Mouse (Mus musculus) B cell, adult 2 months (primary cell): ENCODE results near the gene Gm49361.
"Not testable (repeated sequence)": the region's sequence is repeated elsewhere in the genome, so short reads cannot be mapped to it uniquely, and the experiment has no call there.

Experiments used
- DNase-seq, 2 experiments: peaks; one replicate each; pipeline ENCODE4 v3.0.0; 2022

Gm49361 gene

DNA sequence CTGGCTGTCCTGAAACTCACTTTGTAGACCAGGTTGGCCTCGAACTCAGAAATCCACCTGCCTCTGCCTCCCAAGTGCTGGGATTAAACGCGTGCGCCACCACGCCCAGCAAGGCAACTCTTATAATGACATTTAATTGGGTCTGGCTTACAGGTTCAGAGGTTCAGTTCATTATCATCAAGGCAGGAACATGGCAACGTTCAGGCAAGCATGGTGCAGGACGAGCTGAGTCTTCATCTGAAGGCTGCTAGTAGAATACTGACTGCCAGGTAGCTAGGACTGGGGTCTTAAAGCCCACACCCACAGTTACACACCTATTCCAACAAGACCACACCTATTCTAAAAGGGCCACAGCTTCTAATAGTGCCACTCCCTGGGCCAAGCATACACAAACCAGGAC lies 57.8 kb downstream of the Gm49361 start:
- not testable (repeated sequence) for DNase-seq

DNA sequence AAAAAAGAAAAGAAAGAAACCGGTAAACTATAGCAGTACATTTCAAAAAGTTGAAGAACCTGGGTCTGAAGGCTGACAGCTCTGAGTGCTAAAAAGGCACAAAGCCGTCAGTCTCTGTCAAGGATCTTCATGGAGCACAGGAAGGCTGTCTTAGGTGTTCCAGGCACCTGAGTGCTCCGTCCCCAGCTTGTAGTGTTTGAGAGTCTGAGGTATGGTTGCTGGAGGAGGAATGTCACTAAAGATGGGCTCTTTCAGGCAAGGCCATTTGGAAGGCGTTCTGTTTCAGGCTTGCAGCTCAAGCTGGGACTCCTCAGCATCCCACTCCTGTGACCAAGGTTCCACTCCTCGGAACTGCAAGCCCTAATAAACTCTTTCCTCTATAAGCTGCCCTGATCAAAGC lies 58.5 kb downstream of the Gm49361 start:
- no peak for DNase-seq

DNA sequence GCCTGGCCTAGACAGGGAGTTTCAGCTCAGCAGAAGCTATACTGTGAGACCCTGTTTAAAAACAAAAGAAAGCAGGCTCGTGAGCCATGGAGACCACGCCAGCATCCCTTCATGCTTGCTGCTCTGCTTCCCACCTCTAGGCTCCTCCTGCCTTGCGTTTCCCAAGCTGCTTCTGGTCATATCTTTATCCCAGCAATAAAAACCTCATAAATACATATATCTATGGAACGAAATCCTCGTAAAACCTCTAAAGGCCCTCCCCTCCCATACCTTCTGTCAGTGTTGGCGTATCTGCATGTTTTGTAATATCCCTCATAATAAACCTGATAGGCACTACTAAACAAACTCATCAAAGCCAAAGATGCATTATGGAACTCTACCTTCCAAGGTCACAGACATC lies 59.3 kb downstream of the Gm49361 start:
- no peak for DNase-seq

DNA sequence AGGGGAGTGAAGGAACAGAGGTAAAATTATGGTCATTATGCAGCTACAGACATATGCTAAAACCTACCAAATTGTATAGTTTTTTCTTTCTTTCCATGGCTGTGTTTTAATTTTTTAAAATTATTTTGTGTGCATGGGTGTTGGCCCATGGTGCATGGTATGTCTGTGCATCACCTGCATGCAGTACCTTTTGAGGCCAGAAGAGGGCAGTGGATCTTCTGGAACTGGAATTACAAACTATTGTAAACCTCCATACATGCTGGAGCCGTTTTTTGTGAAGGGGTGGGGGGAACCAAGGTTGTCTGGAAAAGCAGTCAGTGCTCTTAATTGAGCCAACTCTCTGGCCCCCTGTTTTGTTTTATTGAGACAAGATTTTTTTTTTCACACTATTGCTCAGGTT lies 61.3 kb downstream of the Gm49361 start:
- peak; percentile 81 to 84 for DNase-seq

DNA sequence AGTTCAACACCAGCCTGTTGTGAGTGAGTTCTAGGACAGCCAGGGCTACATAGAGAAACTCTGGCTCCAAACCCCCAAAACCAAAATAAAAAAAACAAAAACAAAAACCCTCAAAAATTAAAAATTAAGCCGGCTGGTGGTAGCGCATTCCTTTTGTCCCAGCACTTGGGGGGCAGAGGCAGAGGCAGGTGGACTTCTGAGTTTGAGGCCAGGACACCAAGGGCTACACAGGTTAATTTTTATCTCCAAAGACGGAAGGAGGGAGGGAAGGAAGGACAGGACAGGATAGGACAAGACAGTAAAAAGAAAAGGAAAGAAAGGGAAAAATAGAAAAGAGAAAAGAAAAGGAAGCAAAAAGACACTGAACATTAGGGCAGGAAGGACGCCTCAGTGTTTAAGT lies 63.2 kb downstream of the Gm49361 start:
- DNase-seq: no peak

DNA sequence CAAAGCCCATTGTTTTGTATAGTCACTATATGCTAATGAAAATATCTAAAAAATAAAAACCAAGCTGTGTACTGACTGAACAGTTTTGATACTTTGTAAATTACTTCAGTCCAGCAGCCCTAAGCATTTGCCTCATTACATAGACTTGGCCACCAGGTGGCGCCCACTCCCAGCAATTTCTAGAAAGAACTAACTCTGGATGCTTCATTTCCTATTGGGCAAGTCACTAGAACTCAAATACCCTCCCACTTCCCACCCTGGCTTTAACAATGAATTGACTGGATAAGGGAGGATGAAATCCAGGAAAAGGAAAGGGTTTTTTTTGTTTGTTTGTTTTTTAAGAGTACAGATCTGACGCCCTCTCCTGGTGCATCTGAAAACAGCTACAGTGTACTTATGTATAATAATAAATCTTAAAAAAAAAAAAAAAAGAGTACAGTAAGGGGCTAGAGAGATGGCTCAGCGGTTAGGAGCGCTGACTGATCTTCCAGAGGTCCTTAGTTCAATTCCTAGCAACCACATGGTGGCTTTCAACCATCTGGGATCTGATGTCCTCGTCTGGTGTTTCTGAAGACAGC lies 65.9 kb downstream of the Gm49361 start:
- DNase-seq: peak; percentile 90 to 91

DNA sequence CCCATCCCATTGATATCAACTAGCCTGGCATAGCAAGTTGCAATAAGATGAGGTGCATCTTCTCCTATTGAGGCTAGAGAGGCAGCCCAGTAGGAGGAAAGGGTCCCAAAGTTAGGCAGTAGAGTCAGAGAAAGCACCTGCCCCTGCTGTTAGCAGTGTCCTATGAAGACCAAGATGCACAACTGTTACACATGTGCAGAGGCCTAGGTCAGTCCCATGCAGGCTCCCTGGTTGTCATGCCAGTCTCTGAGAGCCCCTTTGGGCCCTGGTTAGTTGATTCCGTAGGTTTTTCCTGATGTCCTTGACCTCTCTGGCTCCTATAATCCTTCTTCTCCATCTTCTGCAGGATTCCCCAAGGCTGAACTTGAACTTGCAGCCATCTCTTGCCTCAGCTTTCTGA lies 66.4 kb downstream of the Gm49361 start:
- DNase-seq: no peak

DNA sequence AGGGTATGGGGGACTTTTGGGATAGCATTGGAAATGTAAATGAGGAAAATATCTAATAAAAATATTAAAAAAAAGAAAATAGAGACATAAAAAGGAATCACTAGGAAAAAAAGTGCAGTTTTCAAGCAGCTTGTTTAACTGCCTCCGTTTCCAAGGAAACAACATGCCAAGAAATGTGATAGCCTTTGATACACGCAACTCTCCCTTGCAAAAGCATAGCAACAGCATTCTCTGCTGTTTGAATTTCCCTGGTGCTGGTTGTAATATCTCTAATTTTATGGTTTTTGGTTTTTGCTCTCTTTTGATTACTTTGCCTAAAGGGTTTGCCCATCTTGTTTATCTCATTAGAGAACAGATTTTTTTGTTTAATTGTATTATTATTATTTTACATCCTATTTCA lies 70.4 kb downstream of the Gm49361 start:
- no peak for DNase-seq

DNA sequence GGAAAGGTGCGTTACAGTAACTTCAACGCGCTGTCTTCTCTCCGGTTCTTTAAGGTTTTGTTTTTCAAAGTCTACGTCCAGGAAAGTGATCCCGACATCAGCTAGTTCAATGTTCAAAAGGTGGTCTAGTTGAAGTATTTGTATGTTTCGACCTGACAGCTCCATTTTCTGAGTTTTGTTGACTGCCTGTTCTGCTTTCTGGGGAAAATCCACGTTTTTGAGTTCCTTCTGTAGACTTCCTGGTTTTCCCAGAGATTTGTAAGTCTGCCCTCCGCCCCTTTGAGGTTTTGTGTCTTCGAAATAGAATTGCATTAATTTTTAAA lies 80.3 kb downstream of the Gm49361 start:
- DNase-seq: no peak

DNA sequence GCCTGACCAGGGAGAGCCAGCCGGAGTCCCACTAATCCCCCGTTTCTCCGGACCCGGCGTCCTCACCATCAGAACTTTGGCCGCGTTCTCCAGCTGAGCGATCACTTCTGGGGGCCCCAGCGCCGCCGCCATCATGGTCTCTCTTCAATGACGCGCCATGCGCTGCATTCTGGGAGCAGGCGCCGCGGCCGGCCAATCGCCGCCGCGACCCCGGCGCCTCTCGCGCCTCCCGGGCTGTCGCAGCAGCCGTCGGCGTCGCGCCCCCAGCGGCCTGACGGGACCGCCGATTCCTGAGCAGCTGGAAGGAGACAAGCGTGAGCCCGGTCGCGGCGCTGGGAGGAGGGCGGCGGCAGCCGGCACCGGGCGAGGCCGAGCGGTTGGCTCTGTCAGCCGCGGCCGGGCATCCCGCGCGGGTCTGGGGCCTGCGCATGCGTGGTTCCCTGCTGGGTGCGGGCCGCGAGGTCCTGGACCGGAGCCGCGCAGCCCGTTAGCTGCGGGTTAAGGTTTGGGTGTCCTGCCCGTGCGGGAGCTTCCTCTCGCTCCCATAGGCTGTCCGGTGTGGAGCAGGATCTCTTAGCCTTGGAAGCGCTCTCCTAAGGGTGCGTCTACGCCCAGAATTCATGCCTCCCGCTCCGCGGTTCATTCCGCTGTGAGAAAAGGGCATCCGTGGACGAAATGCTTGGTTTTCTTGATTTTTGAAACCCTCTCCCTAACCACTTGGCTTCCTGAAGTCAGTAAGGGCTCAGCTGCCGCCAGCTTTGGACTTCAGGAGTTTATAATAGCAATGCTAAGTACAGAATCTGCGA lies 80.9 kb downstream of the Gm49361 start, which contains the start of gene Xpo4:
Gene Xpo4, minus strand, starts transcription at position 609 of the 806 bp plus-strand sequence.
- peak; percentile 87 to 90 for DNase-seq

DNA sequence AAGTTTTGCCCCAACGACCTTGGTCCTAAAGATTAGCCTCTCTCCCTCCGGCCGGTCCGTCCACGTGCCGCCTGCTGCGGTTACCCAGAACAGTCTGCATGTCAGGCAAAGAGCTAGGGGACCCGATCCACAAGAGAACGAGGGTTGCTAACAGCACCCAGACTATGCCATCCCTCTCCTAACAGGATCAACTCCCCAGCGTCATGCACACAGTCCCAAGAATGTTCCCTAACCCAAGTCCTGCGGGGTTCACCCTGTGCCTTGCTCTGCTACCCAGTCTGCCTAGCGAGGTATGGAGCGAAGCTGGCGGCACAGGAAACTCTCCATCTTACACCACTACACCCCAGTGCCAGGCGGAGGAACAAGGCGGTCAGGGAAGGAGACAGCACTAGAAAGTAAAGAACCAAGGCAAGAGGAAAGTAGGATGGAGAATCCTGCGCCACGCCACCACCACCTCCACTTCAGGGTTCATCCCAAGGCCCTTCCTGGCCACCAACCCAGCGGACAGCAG lies 81.5 kb downstream of the Gm49361 start:
- no peak for DNase-seq

DNA sequence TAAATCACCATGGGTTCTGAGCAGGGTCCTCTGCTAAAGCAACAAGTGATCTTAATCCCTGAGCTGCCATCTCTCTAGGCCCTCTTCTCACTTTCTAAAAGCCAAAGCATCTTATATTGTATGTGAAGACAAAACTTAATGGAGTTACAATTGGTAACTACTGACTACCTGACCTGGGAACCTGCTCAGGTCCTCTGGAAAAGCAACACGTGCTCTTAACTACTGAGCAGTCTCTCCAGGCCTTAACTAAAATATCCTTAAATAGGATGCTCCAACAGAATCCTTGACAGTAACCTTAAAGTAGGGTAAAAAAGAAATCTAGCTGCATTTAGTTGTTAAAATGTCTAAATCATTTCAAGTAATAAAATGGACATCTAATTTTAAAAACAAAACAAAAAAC lies 82.3 kb downstream of the Gm49361 start:
- DNase-seq: no peak

DNA sequence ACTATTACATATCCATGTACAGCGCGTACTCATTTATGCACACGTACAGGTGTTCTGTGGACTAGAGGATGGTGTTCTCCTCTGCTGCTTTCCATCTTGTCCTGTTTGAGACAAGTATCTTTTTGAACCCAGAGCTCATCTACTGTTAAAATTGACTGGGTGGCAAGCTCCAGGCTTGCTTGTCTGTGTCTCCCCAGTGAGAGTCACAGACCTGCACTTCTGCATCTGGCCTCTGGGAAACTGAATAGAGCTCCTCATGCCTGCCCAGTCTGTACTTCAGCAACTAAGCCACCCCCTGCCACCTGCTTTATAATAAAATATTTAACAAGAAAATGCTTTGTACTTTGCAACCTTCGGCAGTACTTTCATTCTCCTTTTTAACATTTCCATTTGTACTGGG lies 87.6 kb downstream of the Gm49361 start:
- DNase-seq: peak; percentile 17 to 20

DNA sequence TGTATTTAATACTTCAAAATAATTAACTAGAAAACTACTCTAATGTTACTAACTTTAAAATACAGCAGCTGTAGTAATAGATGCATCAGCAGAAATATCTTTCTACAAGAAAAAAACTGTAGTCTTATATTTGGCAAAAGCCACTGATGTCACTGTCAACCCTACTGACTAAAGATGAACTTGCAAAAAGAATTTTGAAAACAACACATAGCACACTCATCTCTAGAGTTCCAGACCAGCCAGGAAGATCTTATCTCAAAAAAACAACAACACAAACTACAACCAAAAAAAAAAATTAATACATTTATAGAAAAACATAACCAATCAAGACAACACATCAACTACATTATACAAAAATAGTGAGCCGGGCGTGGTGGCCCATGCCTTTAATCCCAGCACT lies 88.4 kb downstream of the Gm49361 start:
- DNase-seq: no peak

DNA sequence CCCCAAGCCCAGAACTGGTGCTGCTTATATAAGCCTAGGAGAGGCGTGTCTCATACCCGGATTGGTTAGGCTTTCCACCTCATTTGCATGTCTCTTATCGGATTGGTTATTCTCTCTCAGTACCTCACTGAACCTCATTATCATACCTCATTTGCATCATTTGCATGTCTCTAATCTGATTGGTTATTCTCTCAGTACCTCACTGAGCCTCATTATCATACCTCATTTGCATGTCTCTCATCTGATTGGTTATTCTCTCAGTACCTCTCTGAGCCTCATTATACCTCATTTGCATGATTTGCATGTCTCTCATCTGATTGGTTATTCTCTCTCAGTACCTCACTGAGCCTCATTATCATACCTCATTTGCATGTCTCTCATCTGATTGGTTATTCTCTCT lies 89.4 kb downstream of the Gm49361 start:
- peak; percentile 9 to 12 for DNase-seq

DNA sequence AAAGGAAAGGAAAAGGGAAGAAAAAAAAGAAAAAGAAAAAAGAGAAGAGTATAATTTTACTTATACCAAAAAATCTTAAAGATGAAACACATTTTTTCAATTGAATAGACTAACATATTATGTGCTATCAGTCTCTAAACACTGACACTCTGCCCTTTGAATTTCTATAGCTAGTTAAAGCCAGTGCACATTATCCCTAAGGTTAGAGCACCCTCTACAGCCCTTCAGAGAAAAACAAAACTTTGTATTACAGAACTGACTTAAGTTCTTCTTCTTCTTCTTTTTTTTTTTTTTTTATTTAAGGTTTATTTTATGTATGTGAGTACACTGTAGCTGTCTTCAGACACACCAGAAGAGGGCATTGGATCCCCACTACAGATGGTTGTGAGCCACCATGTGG lies 96.4 kb downstream of the Gm49361 start:
- DNase-seq: no peak

DNA sequence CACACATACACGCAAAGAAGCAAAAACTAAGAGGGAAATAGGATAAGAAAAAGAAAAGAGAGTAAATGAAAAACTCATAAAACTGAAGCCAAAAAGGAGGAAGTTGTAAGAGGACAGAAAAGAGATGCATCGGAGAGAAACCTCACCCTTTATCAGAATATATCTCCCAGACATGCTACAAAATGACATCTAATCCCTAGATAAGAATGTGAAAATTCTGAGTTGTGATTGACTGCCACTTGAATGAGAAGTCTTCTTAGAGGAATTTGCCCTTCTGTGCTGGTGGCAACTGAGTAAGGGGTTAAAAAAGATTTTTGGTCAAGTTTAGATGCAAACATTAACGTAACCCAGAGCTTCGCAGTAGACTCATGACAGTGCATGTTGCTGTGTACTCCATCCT lies 99.7 kb downstream of the Gm49361 start:
- DNase-seq: no peak

DNA sequence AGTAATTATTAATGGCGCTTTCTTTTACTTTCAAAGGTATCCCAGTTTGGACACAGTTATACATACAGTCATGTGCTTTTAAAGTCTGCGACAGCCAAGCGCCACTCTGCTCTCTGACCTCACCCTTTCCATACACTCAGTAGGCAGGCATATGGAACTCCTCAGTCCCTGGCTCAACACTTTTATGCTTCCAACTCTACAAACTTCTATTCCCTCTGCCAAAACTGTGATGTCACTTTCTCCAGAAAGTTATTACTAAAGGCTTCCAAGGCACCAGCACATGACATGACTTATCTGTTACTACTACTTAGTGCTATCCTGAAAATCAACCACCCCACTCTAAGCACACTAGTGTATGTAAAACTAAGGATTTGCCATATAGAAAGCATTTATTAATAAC lies 106.8 kb downstream of the Gm49361 start:
- no peak for DNase-seq

DNA sequence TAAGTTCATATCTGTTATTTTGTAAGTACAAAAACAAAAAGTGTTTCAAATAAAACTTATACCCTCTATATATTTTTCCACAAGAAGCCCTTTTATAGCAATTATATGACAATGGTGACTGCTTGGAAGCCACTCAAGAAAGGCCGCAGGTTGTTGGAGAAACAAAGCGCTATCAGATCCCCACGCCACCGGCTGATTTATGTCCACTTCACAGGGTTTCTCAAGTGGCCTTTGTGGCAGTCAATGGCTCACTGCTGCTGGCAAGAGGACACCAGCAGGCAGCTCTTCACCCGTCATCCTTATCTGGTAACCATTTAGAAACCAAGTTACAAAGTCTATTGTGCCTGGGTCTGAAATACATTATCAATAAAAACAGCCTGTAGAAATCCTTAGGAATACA lies 111.8 kb downstream of the Gm49361 start:
- DNase-seq: no peak

DNA sequence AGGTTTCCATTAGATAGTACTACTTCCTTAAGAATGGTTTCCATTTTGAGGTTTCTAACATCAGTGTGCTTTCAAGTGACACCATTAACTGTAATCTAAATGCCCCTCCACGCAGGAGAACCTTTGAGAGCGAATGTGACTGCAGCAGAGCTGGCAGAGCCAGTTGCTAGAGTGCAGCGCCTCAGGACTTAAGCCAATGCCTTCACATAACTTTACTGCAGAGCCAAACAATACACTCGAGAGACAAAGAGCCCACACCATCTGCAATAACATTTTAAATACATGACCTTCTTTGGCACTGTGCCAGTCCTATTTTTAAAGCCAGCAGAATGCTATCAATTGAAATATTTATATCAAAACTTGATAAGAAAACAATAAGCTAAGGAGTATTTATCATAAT lies 116.3 kb downstream of the Gm49361 start:
- no peak for DNase-seq

DNA sequence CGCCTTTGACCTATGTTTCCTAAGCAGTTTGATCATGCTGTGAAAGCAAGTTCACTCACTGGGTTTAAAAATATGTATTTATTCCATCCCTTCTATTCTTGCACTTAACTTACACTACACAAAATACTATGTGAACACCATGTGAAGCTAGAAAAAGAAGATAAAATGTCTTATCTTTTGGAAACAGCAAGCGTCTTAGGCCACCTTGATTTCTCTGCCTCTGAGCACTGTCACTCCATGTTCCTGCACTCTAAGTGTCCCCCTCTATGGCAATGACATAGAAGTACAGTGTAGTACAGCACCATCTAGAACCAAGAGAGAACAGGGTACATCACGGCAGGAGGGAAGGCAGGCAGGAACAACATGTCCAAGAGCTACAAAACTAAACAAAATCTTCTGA lies 123.0 kb downstream of the Gm49361 start:
- DNase-seq: no peak

DNA sequence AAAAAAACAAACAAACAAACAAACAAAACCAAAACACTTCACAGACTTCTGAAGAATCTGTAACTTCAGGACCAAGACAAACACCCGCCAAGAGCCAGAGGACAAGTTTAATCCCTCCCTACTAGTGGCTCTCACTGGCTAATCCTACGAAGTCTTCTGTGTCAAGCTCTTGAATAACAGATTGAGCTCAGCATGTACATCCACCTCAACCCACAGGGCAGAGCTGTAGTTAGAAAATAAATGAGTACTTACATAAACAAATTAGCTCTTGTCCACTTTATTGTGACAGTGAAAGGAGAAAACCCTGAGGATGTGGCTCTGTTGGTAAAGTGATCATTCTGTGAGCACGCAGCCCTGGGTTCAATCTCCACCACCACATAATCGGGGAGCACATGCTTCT lies 124.2 kb downstream of the Gm49361 start:
- no peak for DNase-seq

DNA sequence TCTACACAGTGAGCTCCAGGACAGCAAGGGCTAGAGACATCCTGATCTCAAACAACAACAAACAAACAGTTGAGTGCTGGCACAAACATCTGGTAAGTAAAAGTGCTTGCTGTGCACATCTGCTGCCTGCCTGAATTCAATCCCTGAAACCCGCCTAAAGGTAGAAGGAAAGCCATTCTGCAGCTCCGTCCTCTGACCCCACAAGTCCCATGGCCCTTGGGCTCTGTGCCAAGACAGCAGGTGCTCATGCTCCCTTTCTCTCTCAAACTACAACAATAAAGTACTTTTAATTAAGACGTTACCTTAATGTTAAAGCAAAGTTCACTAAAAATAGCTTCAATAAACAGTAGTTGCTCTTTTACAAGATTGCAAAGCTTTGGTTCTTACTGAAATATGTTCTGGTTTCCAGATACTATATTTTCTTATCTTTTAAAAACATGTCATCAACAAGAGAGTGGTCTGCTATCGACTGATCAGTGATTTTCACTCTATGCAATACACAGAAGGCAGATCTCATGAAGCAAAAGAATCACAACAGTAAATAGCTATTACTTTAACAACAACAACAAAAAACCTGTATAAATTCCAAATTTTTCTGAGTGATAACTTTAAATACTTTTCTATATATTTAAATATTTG lies 125.2 kb downstream of the Gm49361 start:
- DNase-seq: no peak

DNA sequence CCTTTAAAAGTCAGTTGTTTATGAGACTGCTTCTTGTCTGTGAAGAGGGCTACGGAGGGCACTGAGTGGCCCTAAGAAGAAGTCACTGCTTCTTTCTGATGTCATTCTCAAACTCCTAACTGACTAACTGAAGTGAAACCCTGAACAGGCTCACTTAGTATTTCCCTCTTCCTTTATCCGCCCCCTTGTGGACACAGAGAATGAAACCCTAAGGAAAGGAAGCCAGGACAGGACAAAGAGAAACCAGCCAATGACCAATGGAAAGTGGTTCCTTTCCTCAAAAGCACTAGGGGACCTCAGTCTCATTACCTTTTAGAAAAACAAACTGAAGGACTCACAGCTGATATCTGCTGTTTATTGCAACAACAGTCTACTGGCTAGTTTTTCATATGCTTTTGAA lies 126.4 kb downstream of the Gm49361 start:
- peak; percentile 14 to 31 for DNase-seq
